Comparison of ENCODE assay signal across 10 mouse cellular contexts in genomic region chr7:115752121-115752634, GRCm38 (mm10).
A peak's percentile ranks its signal among the peaks of the same experiment; 100 is the strongest.
DNase-seq lines count a peak whose midpoint lies in the region; ATAC-seq and TF ChIP-seq lines count a peak whose summit lies in the region.
"Had no signal": no experiment of that assay in that cellular context is flagged by ENCODE, and none has a peak within 500 bp of the region (broad histone marks: within the 10 kb centered on the region; RNA-seq: fewer than 3 reads in every experiment).

No protein-coding gene starts in this region.

- no peaks in the 10 kb centered on the region for H3K79me2 ChIP-seq in myocyte (ENCODE audit: control insufficient read depth, insufficient read depth)

- H3K9ac ChIP-seq in hindbrain, embryonic 12.5 days, result no peak overlapping the region
- no peak overlapping the region for H3K9ac ChIP-seq in hindbrain, embryonic 16.5 days (ENCODE audit: low read depth, low read length)
- H3K9ac ChIP-seq in forebrain, embryonic 11.5 days (ENCODE audit: low read length), result no peak overlapping the region
- peak overlapping the region; percentile 45 for H3K9ac ChIP-seq in heart, embryonic 16.5 days (ENCODE audit: low read length)
- H3K9ac ChIP-seq in intestine, embryonic 15.5 days, result no peak overlapping the region
- H3K9ac ChIP-seq: liver, embryonic 13.5 days had no signal

- H3K36me3 ChIP-seq in hindbrain, embryonic 12.5 days, result no peaks in the 10 kb centered on the region
- no peaks in the 10 kb centered on the region for H3K36me3 ChIP-seq in hindbrain, embryonic 16.5 days (ENCODE audit: control insufficient read depth, insufficient read depth, low read length)
- H3K36me3 ChIP-seq in forebrain, embryonic 11.5 days (ENCODE audit: control insufficient read depth, insufficient read depth, low read length), result no peaks in the 10 kb centered on the region
- no peaks in the 10 kb centered on the region for H3K36me3 ChIP-seq in heart, embryonic 16.5 days (ENCODE audit: control insufficient read depth, insufficient read depth)
- no peaks in the 10 kb centered on the region for H3K36me3 ChIP-seq in myocyte (ENCODE audit: control insufficient read depth, insufficient read depth)
- H3K36me3 ChIP-seq in intestine, embryonic 15.5 days, result no peaks in the 10 kb centered on the region
- H3K36me3 ChIP-seq: G1E; liver, embryonic 13.5 days had no signal

- no peak for TF ChIP-seq POLR2A in myocyte (IDR thresholded peaks at IDR 0.05; ENCODE audit: insufficient read length, low read depth)

- H3K27me3 ChIP-seq in hindbrain, embryonic 12.5 days, result no peaks in the 10 kb centered on the region
- H3K27me3 ChIP-seq in hindbrain, embryonic 16.5 days (replicated peaks; ENCODE audit: control insufficient read depth, insufficient read depth, low read length), result no peaks in the 10 kb centered on the region
- H3K27me3 ChIP-seq in forebrain, embryonic 11.5 days (ENCODE audit: control insufficient read depth, insufficient read depth, low read length), result no peaks in the 10 kb centered on the region
- H3K27me3 ChIP-seq in heart, embryonic 16.5 days (ENCODE audit: control insufficient read depth, insufficient read depth, low read length), result no peaks in the 10 kb centered on the region
- no peaks in the 10 kb centered on the region for H3K27me3 ChIP-seq in myocyte (ENCODE audit: control insufficient read depth, insufficient read depth, insufficient read length)
- no peaks in the 10 kb centered on the region for H3K27me3 ChIP-seq in intestine, embryonic 15.5 days (replicated peaks)
- H3K27me3 ChIP-seq: liver, embryonic 13.5 days had no signal

- peak; percentile 56; the same call in 1 of the 2 replicates for ATAC-seq in hindbrain, embryonic 12.5 days (ENCODE audit: low FRiP score)
- no peak for ATAC-seq in hindbrain, embryonic 16.5 days
- ATAC-seq in forebrain, embryonic 11.5 days (replicated peaks; ENCODE audit: low FRiP score), result peak; percentile 63; the same call in 1 of the 2 replicates
- ATAC-seq in heart, embryonic 16.5 days (replicated peaks; ENCODE audit: extremely low read depth, insufficient read depth, low FRiP score), result peak; percentile 77
- no peak for ATAC-seq in granulocyte monocyte progenitor cell, adult 5-6 weeks (replicated peaks; ENCODE audit: poor library complexity, severe bottlenecking)
- no peak for ATAC-seq in intestine, embryonic 15.5 days

- DNase-seq in forebrain, embryonic 11.5 days (ENCODE audit: low spot score), result no peak
- DNase-seq: liver, embryonic 13.5 days had no signal

- H3K9me3 ChIP-seq in hindbrain, embryonic 12.5 days (replicated peaks), result no peaks in the 10 kb centered on the region
- H3K9me3 ChIP-seq in hindbrain, embryonic 16.5 days (ENCODE audit: control insufficient read depth, low read length), result no peaks in the 10 kb centered on the region
- no peaks in the 10 kb centered on the region for H3K9me3 ChIP-seq in forebrain, embryonic 11.5 days (ENCODE audit: control insufficient read depth, low read length)
- no peaks in the 10 kb centered on the region for H3K9me3 ChIP-seq in heart, embryonic 16.5 days (replicated peaks; ENCODE audit: control insufficient read depth, low read length)
- H3K9me3 ChIP-seq in intestine, embryonic 15.5 days, result no peaks in the 10 kb centered on the region
- H3K9me3 ChIP-seq: G1E; liver, embryonic 13.5 days had no signal

- H3K4me3 ChIP-seq in hindbrain, embryonic 12.5 days, result no peak overlapping the region
- no peak overlapping the region for H3K4me3 ChIP-seq in hindbrain, embryonic 16.5 days (ENCODE audit: low read length)
- H3K4me3 ChIP-seq in forebrain, embryonic 11.5 days (ENCODE audit: low read depth, low read length), result no peak overlapping the region
- peak overlapping the region; percentile 5; the same call in 1 of the 2 replicates for H3K4me3 ChIP-seq in heart, embryonic 16.5 days (ENCODE audit: low read length)
- no peak overlapping the region for H3K4me3 ChIP-seq in myocyte
- no peak overlapping the region for H3K4me3 ChIP-seq in intestine, embryonic 15.5 days (replicated peaks)
- H3K4me3 ChIP-seq: layer of hippocampus, adult 2 months; liver, embryonic 13.5 days had no signal

- no peak overlapping the region for H3K27ac ChIP-seq in hindbrain, embryonic 12.5 days
- H3K27ac ChIP-seq in hindbrain, embryonic 16.5 days (ENCODE audit: low read depth, low read length), result no peak overlapping the region
- peak overlapping the region; percentile 57; the same call in 1 of the 2 replicates for H3K27ac ChIP-seq in forebrain, embryonic 11.5 days (ENCODE audit: low read depth, low read length)
- H3K27ac ChIP-seq in heart, embryonic 16.5 days (ENCODE audit: low read length), result peak overlapping the region; percentile 51
- no peak overlapping the region for H3K27ac ChIP-seq in intestine, embryonic 15.5 days
- H3K27ac ChIP-seq: liver, embryonic 13.5 days had no signal

- H3ac ChIP-seq in myocyte (ENCODE audit: control insufficient read depth, insufficient read length), result no peak overlapping the region

- no peak overlapping the region for H3K4me2 ChIP-seq in hindbrain, embryonic 12.5 days (replicated peaks)
- no peak overlapping the region for H3K4me2 ChIP-seq in hindbrain, embryonic 16.5 days (ENCODE audit: low read length)
- H3K4me2 ChIP-seq in forebrain, embryonic 11.5 days (ENCODE audit: low read depth, low read length, severe bottlenecking), result no peak overlapping the region
- H3K4me2 ChIP-seq in heart, embryonic 16.5 days (ENCODE audit: low read depth, low read length), result peak overlapping the region; percentile 32
- peak overlapping the region; percentile 60 for H3K4me2 ChIP-seq in myocyte (ENCODE audit: low read depth)
- no peak overlapping the region for H3K4me2 ChIP-seq in intestine, embryonic 15.5 days (replicated peaks)
- H3K4me2 ChIP-seq: liver, embryonic 13.5 days had no signal

- WGBS in hindbrain, embryonic 12.5 days, result 25% methylated on average over 5 of the region's 5 CpGs
- 21% methylated on average over 5 of the region's 5 CpGs for WGBS in hindbrain, embryonic 16.5 days
- 13% methylated on average over 5 of the region's 5 CpGs for WGBS in forebrain, embryonic 11.5 days
- WGBS in heart, embryonic 16.5 days, result 28% methylated on average over 5 of the region's 5 CpGs
- WGBS in intestine, embryonic 15.5 days, result 40% methylated on average over 5 of the region's 5 CpGs

- H3K4me1 ChIP-seq in hindbrain, embryonic 12.5 days, result peaks cover 23% of the 10 kb centered on the region
- peaks cover 7% of the 10 kb centered on the region for H3K4me1 ChIP-seq in hindbrain, embryonic 16.5 days (ENCODE audit: control insufficient read depth, insufficient read depth, low read depth, low read length)
- H3K4me1 ChIP-seq in forebrain, embryonic 11.5 days (replicated peaks; ENCODE audit: control insufficient read depth, insufficient read depth, low read length), result peaks cover 22% of the 10 kb centered on the region
- H3K4me1 ChIP-seq in heart, embryonic 16.5 days (ENCODE audit: control insufficient read depth, insufficient read depth, low read length), result peaks cover 24% of the 10 kb centered on the region
- H3K4me1 ChIP-seq in intestine, embryonic 15.5 days (replicated peaks), result peaks cover 9% of the 10 kb centered on the region; the same call in 1 of the 2 replicates
- H3K4me1 ChIP-seq: liver, embryonic 13.5 days had no signal

TF ChIP-seq in myocyte, 11 proteins besides CTCF, POLR2A, EP300 and RAD21:
- TF ChIP-seq CEBPB (IDR thresholded peaks at IDR 0.05; ENCODE audit: insufficient read depth, poor library complexity, severe bottlenecking) (no peak), MYOG (IDR thresholded peaks at IDR 0.05; ENCODE audit: control insufficient read depth in 1 of 3, insufficient read depth in 1 of 3, insufficient read length in 2 of 3, low read depth in 2 of 3) (no peak), MAX (IDR thresholded peaks at IDR 0.05; ENCODE audit: low read depth) (no peak)

Comparison
In these comparisons a context has a peak if more than half of its experiments do, and no peak if none do; other contexts are left out.
1. ATAC-seq: peak in hindbrain, embryonic 12.5 days (single experiment), forebrain, embryonic 11.5 days (single experiment) and heart, embryonic 16.5 days (single experiment); none in hindbrain, embryonic 16.5 days (single experiment), granulocyte monocyte progenitor cell, adult 5-6 weeks (single experiment) and intestine, embryonic 15.5 days (single experiment).
2. H3K27ac ChIP-seq: peak in forebrain, embryonic 11.5 days (single experiment) and heart, embryonic 16.5 days (single experiment); none in hindbrain, embryonic 12.5 days (single experiment), hindbrain, embryonic 16.5 days (single experiment) and intestine, embryonic 15.5 days (single experiment).
3. H3K4me2 ChIP-seq: peak in heart, embryonic 16.5 days (single experiment) and myocyte (single experiment); none in hindbrain, embryonic 12.5 days (single experiment), hindbrain, embryonic 16.5 days (single experiment), forebrain, embryonic 11.5 days (single experiment) and intestine, embryonic 15.5 days (single experiment).